Mouse (Mus musculus) Muller cell, postnatal 12 days (primary cell): ENCODE measurements around the gene Mrps27.

Source experiments
- DNase-seq: peaks from one replicate; pipeline ENCODE4 v3.0.0-alpha.2; 2015; ENCODE audit errors: inconsistent ontology term

Mrps27 gene

DNA sequence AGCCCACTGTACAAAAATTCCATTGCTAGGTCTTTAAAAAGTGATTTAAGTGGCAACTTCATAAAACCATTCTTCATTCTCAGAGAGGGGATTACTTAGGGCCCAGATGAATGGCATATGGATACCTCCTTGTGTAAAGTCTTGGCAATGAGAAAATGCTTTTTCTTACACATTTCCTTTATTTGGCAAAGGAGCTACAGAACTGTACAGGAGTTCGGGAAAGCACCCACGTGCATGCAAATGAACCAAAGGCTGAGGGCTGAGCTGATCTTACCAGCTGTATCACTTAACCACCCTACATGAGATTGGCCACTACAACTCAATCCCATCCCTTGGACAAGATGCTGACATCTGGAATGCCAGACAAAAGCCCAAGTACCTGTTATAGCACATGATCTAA lies 95.6 kb downstream of the Mrps27 start:
- no peak for DNase-seq

GRCm38 (mm10) chr13:99441700-99442433 lies 97.3 kb downstream of the Mrps27 start:
- DNase-seq, result peak; percentile 71

GRCm38 (mm10) chr13:99442434-99443249 lies 98.1 kb downstream of the Mrps27 start:
- DNase-seq, result peak; percentile 64

DNA sequence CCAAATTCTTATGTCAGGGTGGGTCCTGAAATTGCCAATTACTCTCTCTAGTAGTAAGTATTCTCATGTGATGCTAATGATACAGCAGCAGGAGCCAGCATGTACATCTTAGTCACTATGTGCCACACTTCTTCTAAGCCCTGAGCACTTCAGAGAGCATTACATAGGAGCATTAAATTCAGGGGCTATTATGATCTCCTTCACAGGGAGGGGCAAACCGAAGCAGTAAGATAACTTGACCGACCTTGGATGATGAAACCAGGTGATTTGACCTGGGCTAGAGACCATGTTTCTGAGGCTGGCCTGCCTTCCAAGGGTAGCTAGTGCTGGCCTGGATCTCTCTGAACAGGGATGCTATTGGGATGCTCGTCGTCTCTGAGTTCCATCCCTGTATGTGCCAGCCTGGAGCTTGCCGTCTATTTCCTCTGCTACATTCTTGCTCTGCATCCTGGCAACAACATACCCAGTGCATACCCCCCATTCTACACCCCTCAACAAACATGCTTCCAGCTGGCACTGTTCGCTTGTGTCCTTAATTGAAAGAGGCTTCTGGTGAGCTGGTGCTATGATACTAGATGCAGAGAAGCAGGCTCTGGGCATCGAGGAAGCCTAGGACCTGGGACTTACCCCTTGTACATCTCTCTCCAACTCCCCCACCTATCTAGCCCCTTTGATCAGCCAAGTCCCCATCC lies 99.0 kb downstream of the Mrps27 start:
- DNase-seq, result peak; percentile 43

- peak; percentile 95 for DNase-seq
These were observed 99.9 kb downstream of the Mrps27 start for GRCm38 (mm10) chr13:99444431-99444871.

- no peak for DNase-seq
These were observed 100.3 kb downstream of the Mrps27 start for GRCm38 (mm10) chr13:99444880-99445279.

GRCm38 (mm10) chr13:99447002-99447401 lies 102.4 kb downstream of the Mrps27 start:
- DNase-seq, result no peak

GRCm38 (mm10) chr13:99447403-99448199 lies 103.0 kb downstream of the Mrps27 start:
- DNase-seq, result peak; percentile 94

DNA sequence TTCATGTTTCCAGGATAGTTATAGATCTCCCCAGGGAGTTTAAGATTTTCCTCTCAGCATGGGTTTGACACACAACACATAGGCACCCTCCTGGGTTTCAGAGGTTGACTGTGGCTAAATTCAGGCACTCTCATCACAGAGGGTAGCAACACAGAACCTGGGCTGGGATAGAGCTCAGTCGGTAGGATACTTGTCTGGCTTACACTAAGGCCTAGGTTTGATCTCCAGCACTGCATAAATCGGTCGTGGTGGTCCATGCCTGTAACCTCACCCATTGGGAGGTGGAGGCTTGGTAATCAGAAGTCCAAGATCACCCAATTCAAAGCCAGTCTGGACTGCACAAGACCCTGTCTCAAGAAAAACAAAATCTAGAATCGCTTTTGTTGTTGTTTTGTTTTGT lies 103.7 kb downstream of the Mrps27 start:
- DNase-seq, result no peak

GRCm38 (mm10) chr13:99449547-99449946 lies 105.0 kb downstream of the Mrps27 start:
- DNase-seq, result no peak

DNA sequence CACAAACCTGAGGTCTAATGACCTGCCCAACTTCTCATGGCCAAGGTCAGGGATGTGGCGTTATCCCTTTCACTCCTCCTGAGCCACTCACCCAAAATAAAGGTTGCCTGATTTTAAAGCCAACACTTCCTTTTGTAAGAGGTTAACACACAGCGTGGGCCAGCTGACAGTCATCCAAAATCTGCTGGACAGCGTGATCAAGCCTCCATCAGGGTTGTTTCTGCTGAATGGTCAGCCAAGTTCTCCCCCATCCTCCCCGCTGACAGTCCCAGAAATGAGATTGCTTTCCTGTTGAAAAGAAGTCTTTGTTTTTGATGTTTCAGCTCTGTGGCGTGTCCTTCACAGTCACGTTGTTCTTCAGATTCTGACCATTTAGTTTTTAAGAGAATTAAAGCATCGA lies 106.2 kb downstream of the Mrps27 start:
- peak; percentile 75 for DNase-seq

DNA sequence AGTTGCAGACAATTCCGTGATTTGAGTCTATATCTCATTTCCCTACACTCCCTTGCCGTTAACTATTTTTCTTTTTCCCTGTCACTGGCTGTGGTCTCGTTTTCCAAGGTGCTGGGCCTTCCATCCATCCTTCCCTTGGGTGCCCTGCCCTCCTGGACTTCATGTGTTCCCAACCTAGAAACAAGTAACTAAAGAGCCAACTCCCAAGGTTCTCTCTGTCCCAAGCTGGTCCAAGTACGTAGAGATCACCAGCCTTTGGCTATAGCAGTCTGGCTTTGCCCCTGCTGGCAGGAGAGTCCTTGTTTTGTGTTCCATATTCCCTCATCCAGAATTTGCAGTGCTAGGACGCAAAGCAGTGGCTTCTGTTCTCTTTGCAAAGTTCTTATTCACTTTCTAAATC lies 106.7 kb downstream of the Mrps27 start:
- no peak for DNase-seq

DNA sequence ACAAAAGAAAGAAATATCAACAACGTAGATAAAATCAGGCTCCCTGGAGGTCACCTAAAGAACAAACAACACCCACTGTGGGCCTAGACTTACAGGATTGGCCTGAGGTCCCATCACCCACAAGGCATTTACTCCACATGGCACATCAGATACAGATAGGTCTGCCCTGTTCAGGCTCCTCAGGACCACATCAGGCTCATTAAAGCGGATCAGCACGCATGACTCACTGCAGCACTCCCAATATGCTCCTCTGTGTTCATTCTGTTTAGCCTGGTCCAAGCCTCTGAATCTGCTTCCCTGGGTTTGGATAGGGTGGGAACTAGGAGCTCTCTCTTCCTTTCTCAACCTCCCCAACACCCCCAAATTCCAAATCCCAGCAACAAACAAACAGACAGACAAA lies 107.9 kb downstream of the Mrps27 start:
- peak; percentile 60 for DNase-seq

DNA sequence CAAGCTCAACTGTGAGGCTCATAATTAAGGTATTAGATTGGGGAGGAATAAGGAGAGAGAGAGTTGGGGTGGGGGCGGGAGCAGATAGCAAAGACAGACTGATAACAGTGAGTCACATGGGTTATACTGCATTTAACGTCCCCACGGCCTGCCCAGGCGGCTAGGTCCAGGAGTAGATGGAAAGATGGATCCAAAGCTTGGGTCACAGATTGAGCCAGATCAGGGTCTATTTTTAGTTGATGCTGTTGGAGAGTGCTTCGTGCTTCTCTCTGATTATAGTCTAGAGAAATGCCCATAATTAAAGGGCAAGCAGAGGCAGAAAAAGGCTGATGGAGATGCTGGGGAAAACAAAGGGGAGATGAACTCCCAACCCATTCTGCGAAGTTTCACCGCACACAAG lies 110.4 kb downstream of the Mrps27 start:
- no peak for DNase-seq

- peak; percentile 85 for DNase-seq
These were observed 114.2 kb downstream of the Mrps27 start for GRCm38 (mm10) chr13:99458658-99459386.

GRCm38 (mm10) chr13:99459612-99460011 lies 115.0 kb downstream of the Mrps27 start:
- DNase-seq, result no peak

DNA sequence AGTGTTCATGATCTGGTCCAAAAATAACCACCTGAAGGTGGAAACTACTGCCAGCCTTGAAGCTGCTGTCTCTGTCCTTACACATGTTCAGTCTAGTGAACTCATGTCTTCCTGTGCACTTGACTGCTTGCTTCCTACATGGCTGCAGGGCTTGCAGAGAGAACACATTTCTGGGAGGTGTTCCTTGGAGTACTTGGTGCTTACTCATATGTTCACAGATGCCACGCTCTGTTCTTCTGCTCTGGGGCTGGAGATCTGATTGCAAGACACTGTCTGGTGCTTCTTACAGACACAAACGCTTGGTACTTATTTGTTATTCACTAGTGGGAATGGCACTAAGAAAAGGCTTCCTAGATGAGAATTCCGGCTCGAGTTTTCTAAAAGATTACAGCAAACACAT lies 117.3 kb downstream of the Mrps27 start:
- no peak for DNase-seq

DNA sequence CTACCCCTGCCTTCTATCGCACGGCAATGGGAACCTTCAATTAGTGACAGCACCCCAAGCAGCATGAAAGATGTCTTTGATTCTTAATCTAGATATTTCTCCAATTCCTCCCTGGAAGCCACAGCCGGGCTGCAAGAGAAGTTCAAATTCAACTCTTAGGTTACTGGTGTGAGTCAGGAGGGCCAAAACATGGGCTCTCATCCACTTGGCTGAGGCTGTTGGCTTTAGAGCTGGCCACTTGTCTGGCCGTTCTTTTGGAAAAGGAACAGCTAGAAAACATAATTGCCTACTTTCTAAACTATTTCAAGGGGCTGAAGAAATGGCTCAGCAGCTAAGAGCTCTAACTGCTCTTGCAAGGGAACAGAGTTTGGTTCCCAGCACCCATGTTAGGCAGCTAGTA lies 120.0 kb downstream of the Mrps27 start:
- DNase-seq, result peak; percentile 43
